Mouse (Mus musculus): ENCODE measurements around the gene Rps6ka2. TPM values are rescaled to one million over a fixed set of nuclear protein-coding genes. Genes with fewer than 3 reads are reported as not detected.

Gene Rps6ka2
- polyA plus RNA-seq, 1 experiment from 2014 or later: 20.2 TPM

- Histone ChIP-seq H3K27me3 (ENCODE audit: control insufficient read depth, insufficient read depth, low read length) (no peaks in the 10 kb centered on the region), H3K36me3 (ENCODE audit: control insufficient read depth, insufficient read depth, low read length) (peaks cover 2% of the 10 kb centered on the region; the same call in 1 of the 2 replicates), H3K9me3 (ENCODE audit: control insufficient read depth, low read length) (no peaks in the 10 kb centered on the region), H3K27ac (ENCODE audit: low read depth, low read length) (no peak overlapping the region), H3K4me3 (ENCODE audit: low read depth, low read length) (no peak overlapping the region), H3K9ac (ENCODE audit: low read length) (no peak overlapping the region), H3K4me2 (no peak overlapping the region), H3K4me1 (ENCODE audit: control insufficient read depth, insufficient read depth, low read length) (no peaks in the 10 kb centered on the region)
- 81% methylated on average over 4 of the region's 4 CpGs for WGBS
- ATAC-seq (ENCODE audit: low FRiP score) (no peak), DNase-seq (ENCODE audit: low spot score, missing footprints) (no peak)
These were observed 80.5 kb downstream of the Rps6ka2 start for GRCm38 (mm10) chr17:7250373-7250772.

GRCm38 (mm10) chr17:7257208-7257607, 87.3 kb downstream of the Rps6ka2 start:
- Histone ChIP-seq H3K9me3 (ENCODE audit: control insufficient read depth, low read length) (no peaks in the 10 kb centered on the region), H3K4me3 (ENCODE audit: low read depth, low read length) (no peak overlapping the region), H3K4me2 (no peak overlapping the region), H3K27ac (ENCODE audit: low read depth, low read length) (no peak overlapping the region), H3K4me1 (ENCODE audit: control insufficient read depth, insufficient read depth, low read length) (0 out of 2 replicates have a peak, but pooled peaks cover 2% of the 10 kb centered on the region), H3K36me3 (ENCODE audit: control insufficient read depth, insufficient read depth, low read length) (peaks cover 2% of the 10 kb centered on the region; the same call in 1 of the 2 replicates), H3K9ac (ENCODE audit: low read length) (no peak overlapping the region), H3K27me3 (ENCODE audit: control insufficient read depth, insufficient read depth, low read length) (no peaks in the 10 kb centered on the region)
- ATAC-seq (ENCODE audit: low FRiP score) (no peak), DNase-seq (ENCODE audit: low spot score, missing footprints) (no peak)
- WGBS: 76% methylated on average over 1 of the region's 1 CpGs

DNA sequence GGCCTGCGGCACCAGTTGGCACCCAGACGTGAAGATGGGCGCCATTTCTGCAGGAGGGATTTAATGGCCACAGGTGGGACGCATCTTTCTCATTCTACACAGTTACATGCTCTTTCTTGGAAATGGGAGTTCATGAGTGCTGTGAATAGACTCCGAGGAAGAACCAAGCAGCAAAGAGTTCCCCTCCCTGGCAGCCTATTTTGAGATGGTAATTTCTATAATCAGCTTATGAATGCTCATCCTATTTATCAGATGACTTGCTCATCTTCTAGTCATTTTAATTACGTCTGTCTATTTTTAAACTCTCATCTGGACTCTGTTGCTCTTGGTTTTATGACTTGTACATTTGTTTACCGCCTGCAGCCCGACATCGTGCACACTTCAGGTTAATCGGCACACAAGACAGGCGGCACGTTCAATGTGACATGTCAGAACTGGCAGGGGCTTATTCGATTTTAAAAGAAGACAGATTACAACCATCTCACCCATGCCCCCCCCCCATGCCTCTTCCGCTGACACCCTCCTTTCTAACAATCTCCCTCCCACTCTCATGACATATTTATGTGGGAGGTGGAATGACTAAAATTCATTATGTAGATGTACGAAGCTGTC, 88.9 kb downstream of the Rps6ka2 start:
- no peak overlapping the region for H3K4me3 ChIP-seq (ENCODE audit: low read depth, low read length)
- WGBS: 86% methylated on average over 15 of the region's 15 CpGs
- 0 out of 2 replicates have a peak, but pooled peaks cover 2% of the 10 kb centered on the region for H3K4me1 ChIP-seq (ENCODE audit: control insufficient read depth, insufficient read depth, low read length)
- no peaks in the 10 kb centered on the region for H3K9me3 ChIP-seq (ENCODE audit: control insufficient read depth, low read length)
- no peaks in the 10 kb centered on the region for H3K27me3 ChIP-seq (ENCODE audit: control insufficient read depth, insufficient read depth, low read length)
- peaks cover 2% of the 10 kb centered on the region; the same call in 1 of the 2 replicates for H3K36me3 ChIP-seq (ENCODE audit: control insufficient read depth, insufficient read depth, low read length)
- no peak for DNase-seq (ENCODE audit: low spot score, missing footprints)
- ATAC-seq (ENCODE audit: low FRiP score): no peak
- no peak overlapping the region for H3K27ac ChIP-seq (ENCODE audit: low read depth, low read length)
- no peak overlapping the region for H3K4me2 ChIP-seq
- no peak overlapping the region for H3K9ac ChIP-seq (ENCODE audit: low read length)

DNA sequence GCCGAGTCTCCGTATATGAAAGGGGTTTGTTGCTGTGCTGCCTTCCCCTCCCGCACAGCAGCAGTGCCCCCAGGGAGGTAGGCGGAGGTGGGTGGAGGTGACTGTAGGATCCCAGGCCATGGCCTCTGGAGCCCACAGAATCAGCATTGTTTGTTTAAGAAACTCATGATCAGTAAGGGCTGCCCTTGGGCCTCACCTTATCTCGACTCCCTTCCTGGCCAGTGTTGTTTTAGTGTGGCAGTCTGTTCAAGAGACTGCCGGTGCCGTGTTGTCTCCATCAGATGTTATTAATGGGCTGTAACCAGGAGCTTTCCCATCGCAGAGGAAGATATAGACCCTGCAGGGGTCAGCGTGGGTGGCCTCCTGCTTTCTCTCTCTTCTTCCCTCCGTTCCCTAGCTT, 90.4 kb downstream of the Rps6ka2 start:
- Histone ChIP-seq H3K9ac (ENCODE audit: low read length) (no peak overlapping the region), H3K4me2 (no peak overlapping the region), H3K27ac (ENCODE audit: low read depth, low read length) (no peak overlapping the region), H3K4me1 (ENCODE audit: control insufficient read depth, insufficient read depth, low read length) (peaks cover 4% of the 10 kb centered on the region; the same call in 1 of the 2 replicates), H3K27me3 (ENCODE audit: control insufficient read depth, insufficient read depth, low read length) (no peaks in the 10 kb centered on the region), H3K4me3 (ENCODE audit: low read depth, low read length) (no peak overlapping the region), H3K36me3 (ENCODE audit: control insufficient read depth, insufficient read depth, low read length) (peaks cover 2% of the 10 kb centered on the region; the same call in 1 of the 2 replicates), H3K9me3 (ENCODE audit: control insufficient read depth, low read length) (no peaks in the 10 kb centered on the region)
- DNase-seq (ENCODE audit: low spot score, missing footprints) (no peak), ATAC-seq (ENCODE audit: low FRiP score) (no peak)
- WGBS: 67% methylated on average over 10 of the region's 10 CpGs

GRCm38 (mm10) chr17:7262056-7262455, 92.1 kb downstream of the Rps6ka2 start:
- Histone ChIP-seq H3K4me1 (ENCODE audit: control insufficient read depth, insufficient read depth, low read length) (peaks cover 15% of the 10 kb centered on the region), H3K4me2 (no peak overlapping the region), H3K27ac (ENCODE audit: low read depth, low read length) (no peak overlapping the region), H3K9me3 (ENCODE audit: control insufficient read depth, low read length) (no peaks in the 10 kb centered on the region), H3K27me3 (ENCODE audit: control insufficient read depth, insufficient read depth, low read length) (no peaks in the 10 kb centered on the region), H3K36me3 (ENCODE audit: control insufficient read depth, insufficient read depth, low read length) (peaks cover 2% of the 10 kb centered on the region; the same call in 1 of the 2 replicates), H3K9ac (ENCODE audit: low read length) (no peak overlapping the region), H3K4me3 (ENCODE audit: low read depth, low read length) (no peak overlapping the region)
- ATAC-seq (ENCODE audit: low FRiP score) (no peak), DNase-seq (ENCODE audit: low spot score, missing footprints) (no peak)
- WGBS: 35% methylated on average over 10 of the region's 10 CpGs

GRCm38 (mm10) chr17:7262620-7263019, 92.7 kb downstream of the Rps6ka2 start:
- Histone ChIP-seq H3K9ac (ENCODE audit: low read length) (no peak overlapping the region), H3K4me1 (ENCODE audit: control insufficient read depth, insufficient read depth, low read length) (peaks cover 15% of the 10 kb centered on the region), H3K9me3 (ENCODE audit: control insufficient read depth, low read length) (no peaks in the 10 kb centered on the region), H3K4me3 (ENCODE audit: low read depth, low read length) (no peak overlapping the region), H3K36me3 (ENCODE audit: control insufficient read depth, insufficient read depth, low read length) (peaks cover 2% of the 10 kb centered on the region; the same call in 1 of the 2 replicates), H3K27me3 (ENCODE audit: control insufficient read depth, insufficient read depth, low read length) (no peaks in the 10 kb centered on the region), H3K27ac (ENCODE audit: low read depth, low read length) (no peak overlapping the region), H3K4me2 (no peak overlapping the region)
- DNase-seq (ENCODE audit: low spot score, missing footprints): no peak
- 93% methylated on average over 4 of the region's 4 CpGs for WGBS
- no peak for ATAC-seq (ENCODE audit: low FRiP score)

- no peaks in the 10 kb centered on the region for H3K27me3 ChIP-seq (ENCODE audit: control insufficient read depth, insufficient read depth, low read length)
- peaks cover 17% of the 10 kb centered on the region for H3K4me1 ChIP-seq (ENCODE audit: control insufficient read depth, insufficient read depth, low read length)
- WGBS: 71% methylated on average over 5 of the region's 5 CpGs
- no peak overlapping the region for H3K27ac ChIP-seq (ENCODE audit: low read depth, low read length)
- H3K9me3 ChIP-seq (ENCODE audit: control insufficient read depth, low read length): no peaks in the 10 kb centered on the region
- DNase-seq (ENCODE audit: low spot score, missing footprints): no peak
- H3K4me3 ChIP-seq (ENCODE audit: low read depth, low read length): no peak overlapping the region
- ATAC-seq (ENCODE audit: low FRiP score): no peak
- no peak overlapping the region; the same call in 1 of the 2 replicates for H3K9ac ChIP-seq (ENCODE audit: low read length)
- H3K4me2 ChIP-seq: no peak overlapping the region
- no peaks in the 10 kb centered on the region for H3K36me3 ChIP-seq (ENCODE audit: control insufficient read depth, insufficient read depth, low read length)
These were observed 94.7 kb downstream of the Rps6ka2 start for GRCm38 (mm10) chr17:7264610-7265009.

- Histone ChIP-seq H3K4me3 (ENCODE audit: low read depth, low read length) (no peak overlapping the region), H3K4me2 (no peak overlapping the region), H3K9ac (ENCODE audit: low read length) (no peak overlapping the region), H3K36me3 (ENCODE audit: control insufficient read depth, insufficient read depth, low read length) (no peaks in the 10 kb centered on the region), H3K27ac (ENCODE audit: low read depth, low read length) (no peak overlapping the region), H3K27me3 (ENCODE audit: control insufficient read depth, insufficient read depth, low read length) (no peaks in the 10 kb centered on the region), H3K4me1 (ENCODE audit: control insufficient read depth, insufficient read depth, low read length) (peaks cover 17% of the 10 kb centered on the region), H3K9me3 (ENCODE audit: control insufficient read depth, low read length) (no peaks in the 10 kb centered on the region)
- ATAC-seq (ENCODE audit: low FRiP score): no peak
- DNase-seq (ENCODE audit: low spot score, missing footprints): no peak
- WGBS: 82% methylated on average over 4 of the region's 4 CpGs
These were observed 95.4 kb downstream of the Rps6ka2 start for GRCm38 (mm10) chr17:7265291-7265690.

DNA sequence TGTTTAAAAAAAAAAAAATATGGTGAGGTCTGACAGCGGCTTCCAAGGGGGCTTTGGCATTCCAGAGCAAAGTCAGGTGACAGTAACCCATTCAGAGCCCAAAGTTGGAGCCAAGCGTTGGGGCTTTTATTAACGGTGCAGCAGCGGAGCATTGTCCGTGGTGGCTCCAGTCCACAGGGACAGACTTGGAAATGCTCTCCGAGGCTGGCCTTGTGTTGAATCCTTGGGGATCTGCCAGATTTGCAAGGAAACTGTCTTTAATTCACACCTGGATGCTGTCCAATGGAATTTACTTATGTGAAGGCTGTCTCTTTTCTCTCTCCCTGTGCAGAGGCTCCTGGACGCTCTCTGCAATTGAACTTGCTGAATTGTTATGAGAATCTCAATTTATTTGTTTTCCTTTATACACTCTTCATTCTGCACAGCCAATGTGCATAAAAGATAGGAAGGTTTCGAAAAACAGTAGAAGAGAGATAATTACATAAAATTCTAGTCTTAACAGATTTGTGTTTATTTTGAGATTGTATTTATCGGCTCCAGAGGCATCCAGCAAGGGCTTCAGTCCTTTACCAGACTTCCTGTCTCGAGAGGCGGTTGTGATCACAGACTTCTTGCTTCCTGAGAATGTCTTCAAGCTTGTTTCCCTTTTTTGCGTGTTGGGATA, 95.9 kb downstream of the Rps6ka2 start:
- no peaks in the 10 kb centered on the region for H3K9me3 ChIP-seq (ENCODE audit: control insufficient read depth, low read length)
- H3K9ac ChIP-seq (ENCODE audit: low read length): no peak overlapping the region
- H3K36me3 ChIP-seq (ENCODE audit: control insufficient read depth, insufficient read depth, low read length): no peaks in the 10 kb centered on the region
- DNase-seq (ENCODE audit: low spot score, missing footprints) (no peak), ATAC-seq (ENCODE audit: low FRiP score) (no peak)
- H3K4me2 ChIP-seq: no peak overlapping the region
- H3K4me1 ChIP-seq (ENCODE audit: control insufficient read depth, insufficient read depth, low read length): peaks cover 17% of the 10 kb centered on the region
- no peak overlapping the region for H3K27ac ChIP-seq (ENCODE audit: low read depth, low read length)
- H3K4me3 ChIP-seq (ENCODE audit: low read depth, low read length): no peak overlapping the region
- no peaks in the 10 kb centered on the region for H3K27me3 ChIP-seq (ENCODE audit: control insufficient read depth, insufficient read depth, low read length)
- 48% methylated on average over 12 of the region's 12 CpGs for WGBS
